Mouse (Mus musculus) MEL (cell line): Measurements from ENCODE around the gene Cfap157. TPM values are rescaled to one million over a fixed set of nuclear protein-coding genes. Genes with fewer than 3 reads are reported as not detected.

Experiments used
- DNase-seq: peaks from one replicate; pipeline ENCODE4 v3.0.0; 2011; ENCODE audit warnings: low read depth, low spot score
- H3K27ac ChIP-seq: 2 replicates; pipeline ENCODE4 v1.5.1; 2012; ENCODE audit warnings: low read depth, mild to moderate bottlenecking, control low read depth, low read length, moderate library complexity; ENCODE audit not compliant: control insufficient read depth
- H3K27me3 ChIP-seq, 2 experiments: fragments of 150-350 bp in 1 of 2; sonication (generic) in 1 of 2; 2 replicates each; pipeline ENCODE4 v1.6.1; 2012; ENCODE audit warnings: low read length in 2 of 2, mild to moderate bottlenecking in 2 of 2, improper control_type of control experiment in 1 of 2, moderate library complexity in 1 of 2; ENCODE audit not compliant: insufficient read depth in 2 of 2, control insufficient read depth in 1 of 2
- H3K36me3 ChIP-seq, 2 experiments: 2 replicates each; pipeline ENCODE4 v1.6.1; 2012 to 2014; ENCODE audit warnings: low read length in 2 of 2, improper control_type of control experiment in 1 of 2, inconsistent platforms in 1 of 2, mild to moderate bottlenecking in 1 of 2; ENCODE audit not compliant: insufficient read depth in 2 of 2, control insufficient read depth in 1 of 2
- H3K4me1 ChIP-seq, 2 experiments: fragments of 150-350 bp in 1 of 2; sonication (generic) in 1 of 2; 2 replicates each; pipeline ENCODE4 v1.6.1; 2012; ENCODE audit warnings: low read length in 2 of 2, improper control_type of control experiment in 1 of 2, mild to moderate bottlenecking in 1 of 2; ENCODE audit not compliant: insufficient read depth in 2 of 2, control insufficient read depth in 1 of 2
- H3K4me3 ChIP-seq, 2 experiments: fragments of 150-350 bp in 1 of 2; sonication (generic) in 1 of 2; 2 replicates each; pipeline ENCODE4 v1.5.1; 2012; ENCODE audit warnings: low read depth in 2 of 2, low read length in 2 of 2, mild to moderate bottlenecking in 2 of 2, moderate library complexity in 2 of 2, control low read depth in 1 of 2, improper control_type of control experiment in 1 of 2; ENCODE audit not compliant: control insufficient read depth in 1 of 2, insufficient read depth in 1 of 2
- H3K79me2 ChIP-seq: 2 replicates; pipeline ENCODE4 v1.6.1; 2012; ENCODE audit warnings: mild to moderate bottlenecking, low read length, moderate library complexity; ENCODE audit not compliant: control insufficient read depth, poor library complexity, insufficient read depth
- H3K9ac ChIP-seq: 2 replicates; pipeline ENCODE4 v1.6.1; 2012; ENCODE audit warnings: low read depth, mild to moderate bottlenecking, control low read depth, low read length, moderate library complexity; ENCODE audit not compliant: control insufficient read depth, poor library complexity, severe bottlenecking
- H3K9me3 ChIP-seq: fragments of 150-350 bp; sonication (generic); replicated peaks from 2 replicates; pipeline ENCODE4 v1.6.1; 2012; ENCODE audit warnings: mild to moderate bottlenecking, low read length, improper control_type of control experiment, moderate library complexity; ENCODE audit not compliant: insufficient read depth
- BHLHE40 ChIP-seq: IDR thresholded peaks from 2 replicates; pipeline ENCODE4 v1.6.1; 2012; ENCODE audit warnings: low read depth, mild to moderate bottlenecking, inconsistent platforms, low read length, improper control_type of control experiment, borderline replicate concordance
- CHD1 ChIP-seq: IDR thresholded peaks from 2 replicates; pipeline ENCODE4 v1.6.1; 2012; ENCODE audit warnings: low read depth, mild to moderate bottlenecking, inconsistent platforms, low read length, improper control_type of control experiment
- CHD2 ChIP-seq: IDR thresholded peaks from 2 replicates; pipeline ENCODE4 v1.6.1; 2011; ENCODE audit warnings: low read length, improper control_type of control experiment
- CTCF ChIP-seq, 3 experiments: IDR thresholded peaks in 2 of 3; conservative IDR thresholded peaks in 1 of 3; 2 replicates each; pipeline ENCODE4 v1.5.1; 2011 to 2012; ENCODE audit warnings: low read length in 3 of 3, low read depth in 2 of 3, mild to moderate bottlenecking in 2 of 3, improper control_type of control experiment in 1 of 3, inconsistent platforms in 1 of 3, mixed read lengths in 1 of 3, moderate library complexity in 1 of 3; ENCODE audit not compliant: control insufficient read depth in 1 of 3, insufficient read depth in 1 of 3, poor library complexity in 1 of 3, severe bottlenecking in 1 of 3
- E2F4 ChIP-seq: IDR thresholded peaks from 2 replicates; pipeline ENCODE4 v1.6.1; 2011; ENCODE audit warnings: low read depth, low read length, improper control_type of control experiment, borderline replicate concordance
- ELF1 ChIP-seq: IDR thresholded peaks from 2 replicates; pipeline ENCODE4 v1.6.1; 2014; ENCODE audit warnings: low read depth, mild to moderate bottlenecking, inconsistent platforms, low read length, improper control_type of control experiment, moderate library complexity
- EP300 ChIP-seq, 2 experiments: IDR thresholded peaks; 2 replicates each; pipeline ENCODE4 v1.6.1; 2011; ENCODE audit warnings: improper control_type of control experiment in 2 of 2, low read length in 2 of 2, low read depth in 1 of 2, mild to moderate bottlenecking in 1 of 2
- GABPA ChIP-seq: IDR thresholded peaks from 2 replicates; pipeline ENCODE4 v1.6.1; 2012; ENCODE audit warnings: low read depth, mild to moderate bottlenecking, inconsistent platforms, low read length, improper control_type of control experiment, moderate library complexity
- JUND ChIP-seq: IDR thresholded peaks from 2 replicates; pipeline ENCODE4 v1.6.1; 2011; ENCODE audit warnings: low read depth, mild to moderate bottlenecking, improper control_type of control experiment, low read length
- MAFK ChIP-seq: IDR thresholded peaks from 2 replicates; pipeline ENCODE4 v1.6.1; 2011; ENCODE audit warnings: low read depth, mild to moderate bottlenecking, low read length, improper control_type of control experiment, borderline replicate concordance
- MAZ ChIP-seq: IDR thresholded peaks from 2 replicates; pipeline ENCODE4 v1.6.1; 2012; ENCODE audit warnings: low read depth, mild to moderate bottlenecking, inconsistent platforms, low read length, improper control_type of control experiment
- MEF2A ChIP-seq: IDR thresholded peaks from 2 replicates; pipeline ENCODE4 v1.6.1; 2014; ENCODE audit warnings: low read depth, mild to moderate bottlenecking, inconsistent platforms, low read length, improper control_type of control experiment; ENCODE audit not compliant: poor library complexity, insufficient replicate concordance, severe bottlenecking; ENCODE audit errors: extremely low read depth
- MYB ChIP-seq: IDR thresholded peaks from 2 replicates; pipeline ENCODE4 v1.6.1; 2011; ENCODE audit warnings: mild to moderate bottlenecking, low read depth, low read length, improper control_type of control experiment
- NELFE ChIP-seq: IDR thresholded peaks from 2 replicates; pipeline ENCODE4 v1.6.1; 2011; ENCODE audit warnings: low read depth, low read length, improper control_type of control experiment
- NRF1 ChIP-seq: IDR thresholded peaks from 2 replicates; pipeline ENCODE4 v1.6.1; 2014; ENCODE audit warnings: low read depth, mild to moderate bottlenecking, inconsistent platforms, low read length, improper control_type of control experiment, moderate library complexity; ENCODE audit not compliant: poor library complexity, insufficient read depth, severe bottlenecking
- POLR2A ChIP-seq, 2 experiments: IDR thresholded peaks; 2 replicates each; pipeline ENCODE4 v1.6.1; 2011 to 2012; ENCODE audit warnings: low read length in 2 of 2, mild to moderate bottlenecking in 2 of 2, control low read depth in 1 of 2, improper control_type of control experiment in 1 of 2, low read depth in 1 of 2, moderate library complexity in 1 of 2; ENCODE audit not compliant: control insufficient read depth in 1 of 2, insufficient read depth in 1 of 2, poor library complexity in 1 of 2
- POLR2AphosphoS2 ChIP-seq: IDR thresholded peaks from 2 replicates; pipeline ENCODE4 v1.6.1; 2011; ENCODE audit warnings: low read length, improper control_type of control experiment
- POLR2AphosphoS5 ChIP-seq: IDR thresholded peaks from 2 replicates; pipeline ENCODE4 v1.6.1; 2012; ENCODE audit warnings: low read depth, borderline replicate concordance, mild to moderate bottlenecking, inconsistent platforms, low read length, moderate library complexity, mixed read lengths
- RAD21 ChIP-seq: IDR thresholded peaks from 2 replicates; pipeline ENCODE4 v1.6.1; 2011; ENCODE audit warnings: mild to moderate bottlenecking, low read depth, low read length, improper control_type of control experiment
- SIN3A ChIP-seq: IDR thresholded peaks from 2 replicates; pipeline ENCODE4 v1.6.1; 2012; ENCODE audit warnings: low read length, improper control_type of control experiment, inconsistent platforms
- SMC3 ChIP-seq: IDR thresholded peaks from 2 replicates; pipeline ENCODE4 v1.6.1; 2011; ENCODE audit warnings: low read depth, low read length, improper control_type of control experiment
- TAL1 ChIP-seq: IDR thresholded peaks from 2 replicates; pipeline ENCODE4 v1.6.1; 2012; ENCODE audit warnings: mild to moderate bottlenecking, inconsistent platforms, low read length, moderate library complexity, mixed read lengths
- TCF12 ChIP-seq: IDR thresholded peaks from 2 replicates; pipeline ENCODE4 v1.6.1; 2014; ENCODE audit warnings: low read depth, mild to moderate bottlenecking, inconsistent platforms, low read length, improper control_type of control experiment, moderate library complexity
- UBTF ChIP-seq: IDR thresholded peaks from 2 replicates; pipeline ENCODE4 v1.6.1; 2012; ENCODE audit warnings: low read depth, mild to moderate bottlenecking, inconsistent platforms, low read length, improper control_type of control experiment, moderate library complexity, borderline replicate concordance; ENCODE audit not compliant: insufficient read depth
- USF1 ChIP-seq: IDR thresholded peaks from 2 replicates; pipeline ENCODE4 v1.6.1; 2014; ENCODE audit warnings: low read depth, mild to moderate bottlenecking, inconsistent platforms, low read length, improper control_type of control experiment, moderate library complexity
- polyA plus RNA-seq, 2 experiments: library from polyadenylated mRNA; stranded (reverse) in 1 of 2; unstranded in 1 of 2; fragments of >175 nt in 1 of 2; fragments of >200 nt in 1 of 2; gene quantifications; 2 replicates each; pipeline versions ENCODE4 v1.2.1 to v1.2.4; 2012; ENCODE audit warnings: low replicate concordance in 2 of 2, low read depth in 1 of 2; ENCODE audit not compliant: insufficient read length in 2 of 2, insufficient read depth in 1 of 2, missing spikeins in 1 of 2
- total RNA-seq: library from RNA; depleted of rRNA; stranded (reverse); fragments of 300-350 nt; gene quantifications from 2 replicates; pipeline ENCODE4 v1.2.3, GENCODE M21; 2012

The Cfap157 gene
- total and polyA plus RNA-seq, 3 experiments, result 0.12 to 2.3 TPM; not detected in 1

DNA sequence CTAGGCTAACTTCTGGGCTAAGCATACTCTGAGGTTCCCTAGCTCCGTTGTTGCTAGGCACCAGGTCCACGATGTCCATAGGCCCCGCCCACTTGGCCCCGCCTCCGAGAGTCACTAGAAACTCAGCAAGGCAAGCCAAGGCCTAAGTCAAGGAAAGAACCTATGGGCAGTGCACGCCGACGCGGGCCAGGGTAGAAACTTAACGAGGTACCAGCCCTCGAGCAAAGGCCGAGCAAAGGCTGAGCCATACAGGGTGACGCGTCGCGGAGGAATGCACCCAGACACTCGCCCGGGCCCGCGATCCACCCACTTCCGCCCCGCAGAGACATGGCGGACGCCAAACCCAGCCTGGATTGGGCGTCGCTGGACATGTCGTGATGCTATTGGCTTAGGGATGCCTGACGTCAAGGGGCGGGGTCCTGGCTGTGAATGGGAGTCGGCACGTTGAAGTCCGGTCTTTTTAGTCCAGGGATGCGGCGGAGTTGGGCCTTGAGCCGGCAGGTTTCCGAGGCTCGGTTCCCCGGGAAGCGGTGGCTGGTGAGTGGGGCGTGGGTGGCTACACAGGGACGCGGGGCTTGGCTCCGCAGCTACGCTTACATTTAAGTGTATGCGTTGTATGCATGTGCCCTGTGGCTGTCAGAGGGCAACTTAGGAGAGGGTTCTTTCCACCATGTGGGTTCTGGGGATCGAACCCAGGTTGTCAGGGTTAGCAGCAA, 8.7 kb downstream of the Cfap157 start, which contains the start of the genes Ttc16 and Ptrh1 (continued):
- peak; percentile 99 for TF ChIP-seq ELF1
- no peak for TF ChIP-seq MYB
- no peak for TF ChIP-seq CHD1
- peak; percentile 61 for TF ChIP-seq CHD2
- no peak for TF ChIP-seq CTCF (IDR thresholded peaks at IDR 0.05 in 2 of 3, conservative IDR thresholded peaks at IDR 0.05 in 1 of 3; ENCODE audit: control insufficient read depth in 1 of 3, insufficient read depth in 1 of 3, low read depth in 2 of 3, low read length in 3 of 3, poor library complexity in 1 of 3, severe bottlenecking in 1 of 3)
- TF ChIP-seq SIN3A, result peak; percentile 95
- TF ChIP-seq POLR2A (IDR thresholded peaks at IDR 0.05; ENCODE audit: control insufficient read depth in 1 of 2, insufficient read depth in 1 of 2, low read depth in 1 of 2, low read length in 2 of 2, poor library complexity in 1 of 2), result peak in 1 of 2 experiments; percentile 73; a peak in 2 of 4 replicates
- TF ChIP-seq GABPA, result 0 out of 2 replicates have a peak, but pooled peaks have one; percentile 28
- TF ChIP-seq E2F4, result no peak
- no peak for TF ChIP-seq BHLHE40
- TF ChIP-seq POLR2AphosphoS5, result no peak
- 0 out of 2 replicates have a peak, but pooled peaks have one; percentile 34 for TF ChIP-seq USF1

DNA sequence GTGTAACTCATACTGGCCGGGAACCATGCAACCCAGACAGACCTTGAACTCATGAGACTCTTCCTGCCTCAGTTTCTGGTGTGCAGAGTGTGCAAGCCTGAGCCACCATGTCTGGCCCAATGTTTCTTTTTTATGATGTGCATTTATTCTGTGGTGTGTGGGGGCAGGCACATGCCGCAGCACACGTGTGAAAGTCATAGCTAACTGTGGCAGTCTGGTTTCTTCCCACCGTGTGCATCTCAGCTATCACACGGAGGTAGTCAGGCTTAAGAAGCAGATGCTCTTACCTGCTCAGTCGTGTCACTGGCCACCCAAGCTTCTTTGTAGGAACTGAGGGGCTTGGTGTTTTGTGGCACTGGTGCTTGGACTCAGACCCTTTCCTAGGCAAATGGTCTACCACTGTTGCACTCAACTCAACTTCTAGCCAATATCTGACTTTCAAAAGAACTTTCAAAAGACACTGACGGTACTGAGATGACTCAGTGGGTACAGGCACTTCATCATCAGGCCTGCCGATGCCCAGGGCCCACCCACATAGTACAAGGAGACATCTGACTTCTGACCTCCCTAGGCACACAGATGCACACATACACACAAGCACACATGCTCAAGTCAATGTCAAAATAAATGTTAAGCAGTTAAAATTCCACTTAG, 11.5 kb downstream of the Cfap157 start:
- H3K4me1 ChIP-seq, result peaks cover 2 to 12% of the 10 kb centered on the region in 2 experiments; a peak in 3 of 4 replicates

More for the DNA sequence above, 11.5 kb downstream of the Cfap157 start:
- DNase-seq, result no peak
- no peaks in the 10 kb centered on the region for H3K36me3 ChIP-seq
- H3K27ac ChIP-seq, result no peak overlapping the region
- H3K4me3 ChIP-seq, result no peak overlapping the region
- H3K9ac ChIP-seq, result no peak overlapping the region
- TF ChIP-seq MAFK (no peak), CHD2 (no peak), CTCF (IDR thresholded peaks at IDR 0.05 in 2 of 3, conservative IDR thresholded peaks at IDR 0.05 in 1 of 3; ENCODE audit: control insufficient read depth in 1 of 3, insufficient read depth in 1 of 3, low read depth in 2 of 3, low read length in 3 of 3, poor library complexity in 1 of 3, severe bottlenecking in 1 of 3) (no peak), POLR2AphosphoS5 (no peak), JUND (no peak), MEF2A (no peak), TCF12 (no peak), BHLHE40 (no peak), NRF1 (no peak), NELFE (no peak), MYB (no peak), EP300 (IDR thresholded peaks at IDR 0.05; ENCODE audit: low read depth in 1 of 2, low read length in 2 of 2) (no peak), SMC3 (no peak), SIN3A (no peak), TAL1 (no peak), RAD21 (no peak), UBTF (no peak), POLR2AphosphoS2 (no peak), MAZ (no peak)
- no peaks in the 10 kb centered on the region; the same call in 1 of the 2 replicates for H3K79me2 ChIP-seq
- no peaks in the 10 kb centered on the region for H3K9me3 ChIP-seq
- no peaks in the 10 kb centered on the region for H3K27me3 ChIP-seq
